Mouse (Mus musculus) cortical plate, adult 2 months (tissue): ENCODE data around the gene March6. TPM values are rescaled to one million over a fixed set of nuclear protein-coding genes. Genes with fewer than 3 reads are reported as not detected.

Source experiments
- H3K27ac ChIP-seq: fragments of 200-500 bp; 2 replicates; pipeline ENCODE4 v1.5.1; 2012; ENCODE audit warnings: low read length, control low read depth, inconsistent platforms; ENCODE audit not compliant: insufficient read depth
- H3K4me1 ChIP-seq: fragments of 200-500 bp; 2 replicates; pipeline ENCODE4 v1.6.1; 2011; ENCODE audit warnings: low read length; ENCODE audit not compliant: control insufficient read depth, insufficient read depth
- H3K4me3 ChIP-seq: fragments of 200-500 bp; 2 replicates; pipeline ENCODE4 v1.5.1; 2011; ENCODE audit warnings: mild to moderate bottlenecking, low read length, control low read depth; ENCODE audit not compliant: insufficient read depth
- CTCF ChIP-seq: fragments of 200-500 bp; IDR thresholded peaks from 2 replicates; pipeline ENCODE4 v1.5.1; 2011; ENCODE audit warnings: mild to moderate bottlenecking, control low read depth, low read length; ENCODE audit not compliant: insufficient read depth; ENCODE audit errors: extremely low read depth
- POLR2A ChIP-seq: fragments of 200-500 bp; IDR thresholded peaks from 2 replicates; pipeline ENCODE4 v1.6.1; 2011; ENCODE audit warnings: mild to moderate bottlenecking, low read length, control low read depth; ENCODE audit not compliant: insufficient read depth; ENCODE audit errors: extremely low read depth
- polyA plus RNA-seq: library from polyadenylated mRNA; depleted of rRNA; stranded (reverse); fragments of >200 nt; gene quantifications from 2 replicates; pipeline ENCODE4 v1.2.3, GENCODE M21; 2012

March6 gene
- polyA plus RNA-seq, 1 experiment: 84.0 TPM

- Histone ChIP-seq H3K4me3 (no peak overlapping the region), H3K4me1 (no peaks in the 10 kb centered on the region; the same call in 1 of the 2 replicates), H3K27ac (no peak overlapping the region)
- TF ChIP-seq POLR2A (no peak), CTCF (no peak)
Observed at GRCm38 (mm10) chr15:31465806-31466205, 65.0 kb downstream of the March6 start.

DNA sequence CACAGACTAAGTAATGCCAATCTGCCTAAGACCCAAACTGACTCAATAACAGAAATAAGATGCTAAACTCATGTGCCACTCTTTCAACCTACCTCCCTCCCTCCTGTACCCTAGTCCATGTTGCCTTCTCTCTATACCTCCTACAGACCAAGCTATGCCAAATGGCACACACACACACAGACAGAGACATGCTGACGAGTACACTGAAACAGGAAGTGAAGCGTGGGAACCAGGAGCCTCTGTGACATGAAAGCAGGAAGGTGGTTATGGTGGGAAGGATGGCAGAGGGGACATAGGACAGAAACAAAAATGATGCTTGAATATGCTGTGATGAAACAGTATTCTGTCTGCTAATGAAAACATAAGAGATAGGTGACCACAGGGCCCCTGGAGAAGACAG is 70.3 kb downstream of the March6 start:
- no peak for TF ChIP-seq CTCF
- no peak for TF ChIP-seq POLR2A
- no peak overlapping the region for H3K4me3 ChIP-seq
- H3K4me1 ChIP-seq: no peaks in the 10 kb centered on the region
- H3K27ac ChIP-seq: no peak overlapping the region

GRCm38 (mm10) chr15:31458081-31458480 is 72.8 kb downstream of the March6 start:
- no peak overlapping the region for H3K4me3 ChIP-seq
- TF ChIP-seq POLR2A (no peak), CTCF (no peak)
- H3K4me1 ChIP-seq: no peaks in the 10 kb centered on the region
- H3K27ac ChIP-seq: no peak overlapping the region

DNA sequence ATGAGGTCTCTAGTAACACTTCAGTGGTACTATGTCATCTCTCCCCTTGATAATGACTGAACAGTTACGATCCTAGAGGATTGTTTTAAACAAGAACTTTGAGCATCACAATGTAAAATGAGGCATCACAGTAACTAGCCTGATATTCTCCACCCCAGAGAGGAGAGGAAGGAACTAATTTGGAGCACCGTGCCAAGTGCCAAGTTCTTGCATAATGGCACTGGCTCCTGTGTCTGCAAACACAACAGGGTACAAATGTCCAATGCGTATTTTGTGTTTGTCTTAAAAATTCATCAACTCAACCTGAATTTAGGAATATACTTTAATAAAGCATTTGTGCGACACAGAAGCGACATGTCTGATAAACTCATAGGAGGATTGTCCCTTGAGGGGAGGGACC is 74.5 kb downstream of the March6 start:
- no peaks in the 10 kb centered on the region for H3K4me1 ChIP-seq
- TF ChIP-seq POLR2A: no peak
- no peak for TF ChIP-seq CTCF
- H3K4me3 ChIP-seq: no peak overlapping the region
- no peak overlapping the region for H3K27ac ChIP-seq

- no peaks in the 10 kb centered on the region for H3K4me1 ChIP-seq
- no peak for TF ChIP-seq CTCF
- no peak overlapping the region for H3K4me3 ChIP-seq
- no peak overlapping the region for H3K27ac ChIP-seq
Observed at GRCm38 (mm10) chr15:31454861-31455295, 76.0 kb downstream of the March6 start.

DNA sequence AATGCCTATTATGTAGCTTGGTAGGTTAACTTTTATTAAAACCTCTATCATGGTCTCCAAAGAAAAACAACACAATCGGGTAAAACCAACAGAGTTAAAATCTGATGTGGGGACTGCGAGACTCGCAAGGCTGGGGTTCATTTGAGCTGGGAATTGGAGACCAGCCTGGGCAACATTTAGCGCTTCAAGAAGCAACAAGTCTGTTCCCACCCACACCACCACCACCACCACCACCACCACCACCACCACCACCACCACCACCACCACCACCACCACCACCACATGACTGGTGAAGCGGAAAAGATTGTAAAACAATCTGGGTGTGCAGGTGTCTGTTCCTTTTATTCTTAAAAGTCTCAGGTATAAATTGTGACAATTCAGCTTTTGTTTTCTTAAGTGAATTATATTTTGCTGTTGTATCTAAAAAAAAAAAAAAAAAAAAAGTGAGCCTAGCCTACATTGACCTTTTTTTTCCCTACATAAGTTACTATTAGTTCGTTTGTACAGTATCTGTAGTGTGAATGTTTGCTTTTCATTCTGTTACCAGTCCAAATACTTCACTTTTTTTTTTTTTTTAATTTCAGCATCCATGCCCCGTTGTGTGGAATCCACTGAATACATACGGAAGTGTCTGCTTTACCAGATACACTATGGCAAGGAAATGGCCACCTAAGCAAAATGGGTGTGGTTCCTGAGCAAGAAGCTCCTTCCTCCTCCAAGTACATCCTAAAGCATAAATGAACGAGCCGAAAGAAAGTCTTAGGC is 76.6 kb downstream of the March6 start:
- no peak overlapping the region for H3K27ac ChIP-seq
- TF ChIP-seq CTCF: no peak
- TF ChIP-seq POLR2A: no peak
- H3K4me3 ChIP-seq: peak overlapping the region; percentile 69; the same call in 1 of the 2 replicates
- no peaks in the 10 kb centered on the region for H3K4me1 ChIP-seq

- 0 out of 2 replicates have a peak within 1 kb of the TSS, but pooled peaks have one; percentile 1 for H3K27ac ChIP-seq
- no peak for TF ChIP-seq CTCF
- peak; percentile 73; the same call in 1 of the 2 replicates for TF ChIP-seq POLR2A
- H3K4me3 ChIP-seq: peak within 1 kb of the TSS; percentile 69
- no peaks in the 10 kb centered on the region for H3K4me1 ChIP-seq
Observed at GRCm38 (mm10) chr15:31453098-31453916, 77.5 kb downstream of the March6 start, which contains the start of gene Ropn1l. TSS of gene Ropn1l (minus strand) at chr15:31453737.

- no peaks in the 10 kb centered on the region for H3K4me1 ChIP-seq
- TF ChIP-seq CTCF: no peak
- TF ChIP-seq POLR2A: no peak
- H3K4me3 ChIP-seq: peak overlapping the region; percentile 69
- no peak overlapping the region for H3K27ac ChIP-seq
Observed at GRCm38 (mm10) chr15:31452336-31453097, 78.3 kb downstream of the March6 start.

DNA sequence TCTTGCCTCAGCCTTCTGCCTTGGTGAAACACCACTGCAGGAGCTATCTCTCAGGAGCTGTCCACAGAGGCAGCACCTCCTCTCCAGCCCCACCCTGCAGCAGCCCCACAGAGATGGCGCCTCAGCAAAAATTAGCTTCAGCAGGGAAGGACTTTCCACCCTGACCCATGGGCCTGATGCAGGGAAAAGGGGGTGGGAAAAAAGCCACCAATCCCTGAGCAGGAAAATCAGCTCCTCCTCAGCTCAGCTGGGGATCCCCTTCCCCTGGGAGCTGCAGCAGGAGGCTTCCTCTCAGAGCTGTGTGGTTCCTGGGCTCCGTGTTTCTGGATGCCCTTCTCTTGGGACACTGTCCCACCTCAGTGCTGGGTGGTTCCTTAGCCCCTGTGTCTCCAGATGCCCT is 81.1 kb downstream of the March6 start:
- no peak overlapping the region for H3K4me3 ChIP-seq
- TF ChIP-seq POLR2A (no peak), CTCF (no peak)
- no peak overlapping the region for H3K27ac ChIP-seq
- peaks cover 4% of the 10 kb centered on the region; the same call in 1 of the 2 replicates for H3K4me1 ChIP-seq
